In the genomic region with DNA sequence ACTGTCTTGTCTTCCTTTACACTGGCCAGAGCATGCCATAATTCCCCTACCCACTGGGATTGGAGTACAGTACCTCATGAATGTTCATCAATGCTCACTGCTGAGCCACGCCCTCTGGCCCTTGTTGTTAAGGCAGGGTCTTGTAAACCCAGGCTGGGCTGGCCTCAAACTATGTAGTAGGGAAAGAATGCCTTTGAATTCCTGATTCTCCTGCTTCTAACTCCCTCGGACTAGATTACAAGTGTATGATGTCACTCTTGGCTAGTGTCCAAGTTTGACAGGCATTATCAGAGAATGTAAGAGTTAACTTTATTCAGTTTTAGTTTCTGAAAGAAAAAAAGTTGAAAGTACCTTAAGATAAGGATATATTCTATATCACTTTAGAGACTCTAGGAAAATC, we compare ENCODE assay signal across 10 mouse cellular contexts. TPM values are rescaled to one million over a fixed set of nuclear protein-coding genes. Genes with fewer than 3 reads are reported as not detected.
DNase-seq lines count a peak whose midpoint lies in the region; ATAC-seq and TF ChIP-seq lines count a peak whose summit lies in the region.
"Had no signal": no experiment of that assay in that cellular context is flagged by ENCODE, and none has a peak within 500 bp of the region (broad histone marks: within the 10 kb centered on the region; RNA-seq: fewer than 3 reads in every experiment).

No protein-coding gene starts in this region.

- 0 out of 2 replicates have a peak, but pooled peaks have one; percentile 39 for TF ChIP-seq EP300 in heart, adult 2 months (IDR thresholded peaks at IDR 0.05; ENCODE audit: insufficient read depth, low read depth, low read length)

- ATAC-seq in liver, embryonic 12.5 days: no peak
- ATAC-seq in liver, embryonic 11.5 days (replicated peaks; ENCODE audit: low FRiP score): no peak

- DNase-seq in heart, adult 2 months: no peak
- DNase-seq in heart, postnatal 25 days (ENCODE audit: low spot score): no peak
- DNase-seq in liver, embryonic 11.5 days (ENCODE audit: low spot score): no peak
- DNase-seq in MN1 (ENCODE audit: low spot score): peak; percentile 38
- no peak for DNase-seq in adrenal gland, postnatal 10 days
- DNase-seq in layer of hippocampus, postnatal 10 days (ENCODE audit: low spot score in 2 of 2): no peak

- H3K9me3 ChIP-seq in liver, embryonic 12.5 days (replicated peaks): no peaks in the 10 kb centered on the region
- no peaks in the 10 kb centered on the region for H3K9me3 ChIP-seq in liver, embryonic 11.5 days (ENCODE audit: control insufficient read depth, low read length)
- H3K9me3 ChIP-seq: lung, embryonic 15.5 days had no signal

- no peaks in the 10 kb centered on the region for H3K27me3 ChIP-seq in heart, adult 2 months (ENCODE audit: control insufficient read depth, insufficient read depth, low read length)
- H3K27me3 ChIP-seq in liver, embryonic 12.5 days (replicated peaks): no peaks in the 10 kb centered on the region
- H3K27me3 ChIP-seq in liver, embryonic 11.5 days (replicated peaks; ENCODE audit: control insufficient read depth, insufficient read depth, low read length): no peaks in the 10 kb centered on the region
- H3K27me3 ChIP-seq: lung, embryonic 15.5 days had no signal

- H3K36me3 ChIP-seq in heart, adult 2 months (ENCODE audit: control insufficient read depth, insufficient read depth, low read length): peaks cover 10% of the 10 kb centered on the region
- H3K36me3 ChIP-seq in liver, embryonic 12.5 days: peaks cover 58% of the 10 kb centered on the region
- H3K36me3 ChIP-seq in liver, embryonic 11.5 days (ENCODE audit: control insufficient read depth, insufficient read depth, low read length): peaks cover 40% of the 10 kb centered on the region

- intact Hi-C loops in heart, adult 2 months (cut with DNase I): loop anchor here (5.0 kb wide), 2 partner anchors 72 to 93 kb away; partner anchors contain the start of genes Ccdc107 and Hint2
- intact Hi-C loops in heart, postnatal 25 days (cut with DNase I): no loop called here

- TF ChIP-seq POLR2A in heart, adult 2 months (IDR thresholded peaks at IDR 0.05; ENCODE audit: insufficient read depth, low read depth, low read length): no peak
- TF ChIP-seq POLR2A in embryonic fibroblast, embryonic 13.5 days (IDR thresholded peaks at IDR 0.05; ENCODE audit: low read depth, low read length): no peak

- WGBS in heart, adult 2 months: 16% methylated on average over 2 of the region's 2 CpGs
- 49% methylated on average over 2 of the region's 2 CpGs for WGBS in liver, embryonic 12.5 days (ENCODE audit: insufficient replicate concordance)
- WGBS in liver, embryonic 11.5 days: 66% methylated on average over 2 of the region's 2 CpGs

- H3K27ac ChIP-seq in heart, adult 2 months: no peak overlapping the region
- 0 out of 2 replicates have a peak overlapping the region, but pooled peaks have one; percentile 100 for H3K27ac ChIP-seq in liver, embryonic 12.5 days
- H3K27ac ChIP-seq in liver, embryonic 11.5 days (ENCODE audit: low read depth, low read length): no peak overlapping the region
- H3K27ac ChIP-seq in embryonic fibroblast, embryonic 13.5 days (ENCODE audit: insufficient read depth, low read length): peak overlapping the region; percentile 7; the same call in 1 of the 2 replicates
- H3K27ac ChIP-seq: lung, embryonic 15.5 days had no signal

- H3K79me2 ChIP-seq in heart, adult 2 months (replicated peaks; ENCODE audit: control insufficient read depth, insufficient read depth, low read length): peaks cover 4% of the 10 kb centered on the region; the same call in 1 of the 2 replicates

- peaks cover 20% of the 10 kb centered on the region for H3K4me1 ChIP-seq in heart, adult 2 months (ENCODE audit: control insufficient read depth, insufficient read depth, low read length)
- peaks cover 37% of the 10 kb centered on the region for H3K4me1 ChIP-seq in liver, embryonic 12.5 days
- peaks cover 29% of the 10 kb centered on the region for H3K4me1 ChIP-seq in liver, embryonic 11.5 days (replicated peaks; ENCODE audit: control insufficient read depth, insufficient read depth, low read length)
- peaks cover 5% of the 10 kb centered on the region; the same call in 1 of the 2 replicates for H3K4me1 ChIP-seq in embryonic fibroblast, embryonic 13.5 days (ENCODE audit: control insufficient read depth, insufficient read depth, low read length)

- no peak overlapping the region for H3K4me3 ChIP-seq in heart, adult 2 months
- H3K4me3 ChIP-seq in liver, embryonic 12.5 days: no peak overlapping the region
- no peak overlapping the region; the same call in 1 of the 2 replicates for H3K4me3 ChIP-seq in liver, embryonic 11.5 days (ENCODE audit: low read depth, low read length)
- peak overlapping the region; percentile 92 for H3K4me3 ChIP-seq in embryonic fibroblast, embryonic 13.5 days (ENCODE audit: insufficient read depth, low read length)

- no peak overlapping the region for H3K9ac ChIP-seq in heart, adult 2 months (ENCODE audit: low read depth, low read length)
- H3K9ac ChIP-seq in liver, embryonic 12.5 days: no peak overlapping the region
- H3K9ac ChIP-seq in liver, embryonic 11.5 days (ENCODE audit: low read depth, low read length): no peak overlapping the region

- peak overlapping the region; percentile 96; the same call in 1 of the 2 replicates for H3K4me2 ChIP-seq in liver, embryonic 12.5 days
- H3K4me2 ChIP-seq in liver, embryonic 11.5 days: no peak overlapping the region

- TF ChIP-seq CTCF in heart, adult 2 months (IDR thresholded peaks at IDR 0.05): no peak
- no peak for TF ChIP-seq CTCF in embryonic fibroblast, embryonic 13.5 days (IDR thresholded peaks at IDR 0.05; ENCODE audit: borderline replicate concordance, insufficient read depth, low read length)

RNA-seq across cellular contexts. Expression of gene Tln1, which starts 1.7 kb away (rescaled TPM):
- 100 to 1,000 TPM; 105 to 109 TPM for total RNA-seq in heart, adult 2 months (2021)
- polyA plus RNA-seq in heart, adult 2 months (2012; rRNA removed): 53.1 and 67.0 TPM in 2 replicates
- 100 to 1,000 TPM; 115 to 124 TPM for total RNA-seq in heart, postnatal 25 days (2021)
- polyA plus RNA-seq in liver, embryonic 12.5 days (2016; fragmentation: Nextera tagmentation; extraction: Ambion mirVana): 73.3 and 75.5 TPM in 2 replicates
- polyA plus RNA-seq in liver, embryonic 11.5 days (2014; fragmentation: Nextera tagmentation; extraction: Ambion mirVana): 66.4 and 68.4 TPM in 2 replicates
- 291 and 380 TPM in 2 replicates for polyA plus RNA-seq in embryonic fibroblast, embryonic 13.5 days (2011; ENCODE audit: insufficient read length, low read depth, missing spikeins)
- total RNA-seq in adrenal gland, postnatal 10 days (2021): 100 to 1,000 TPM; 171 to 192 TPM
- 10 to 100 TPM; 54.4 to 69.7 TPM for total RNA-seq in layer of hippocampus, postnatal 10 days (2021)

RNA-seq across cellular contexts. Expression of gene Creb3, which starts 2.1 kb away (rescaled TPM):
- 10 to 100 TPM; 44.0 to 46.5 TPM for total RNA-seq in heart, adult 2 months (2021)
- polyA plus RNA-seq in heart, adult 2 months (2012; rRNA removed): 29.8 and 36.8 TPM in 2 replicates
- 10 to 100 TPM; 45.8 to 48.3 TPM for total RNA-seq in heart, postnatal 25 days (2021)
- 17.9 and 19.7 TPM in 2 replicates for polyA plus RNA-seq in liver, embryonic 12.5 days (2016; fragmentation: Nextera tagmentation; extraction: Ambion mirVana)
- polyA plus RNA-seq in liver, embryonic 11.5 days (2014; fragmentation: Nextera tagmentation; extraction: Ambion mirVana): 29.6 and 31.3 TPM in 2 replicates
- polyA plus RNA-seq in embryonic fibroblast, embryonic 13.5 days (2011; ENCODE audit: insufficient read length, low read depth, missing spikeins): 72.4 and 89.0 TPM in 2 replicates
- total RNA-seq in adrenal gland, postnatal 10 days (2021): 100 to 1,000 TPM in 1 of 2 experiments, 10 to 100 TPM in 1; 90.4 to 108 TPM
- 10 to 100 TPM; 65.9 to 75.4 TPM for total RNA-seq in layer of hippocampus, postnatal 10 days (2021)

RNA-seq across cellular contexts. Expression of gene Rgp1, which starts 14.3 kb away (rescaled TPM):
- total RNA-seq in heart, adult 2 months (2021): 10 to 100 TPM; 29.4 to 31.7 TPM
- 38.1 and 47.5 TPM in 2 replicates for polyA plus RNA-seq in heart, adult 2 months (2012; rRNA removed)
- total RNA-seq in heart, postnatal 25 days (2021): 10 to 100 TPM; 29.5 to 36.7 TPM
- polyA plus RNA-seq in liver, embryonic 12.5 days (2016; fragmentation: Nextera tagmentation; extraction: Ambion mirVana): 17.4 and 18.0 TPM in 2 replicates
- 18.4 and 22.9 TPM in 2 replicates for polyA plus RNA-seq in liver, embryonic 11.5 days (2014; fragmentation: Nextera tagmentation; extraction: Ambion mirVana)
- 34.6 and 45.4 TPM in 2 replicates for polyA plus RNA-seq in embryonic fibroblast, embryonic 13.5 days (2011; ENCODE audit: insufficient read length, low read depth, missing spikeins)
- total RNA-seq in adrenal gland, postnatal 10 days (2021): 10 to 100 TPM; 41.7 to 54.1 TPM
- 10 to 100 TPM; 46.2 to 53.6 TPM for total RNA-seq in layer of hippocampus, postnatal 10 days (2021)

RNA-seq across cellular contexts. Expression of gene Gba2, which starts 14.4 kb away (rescaled TPM):
- total RNA-seq in heart, adult 2 months (2021): 10 to 100 TPM; 11.5 to 13.2 TPM
- 18.2 and 27.4 TPM in 2 replicates for polyA plus RNA-seq in heart, adult 2 months (2012; rRNA removed)
- total RNA-seq in heart, postnatal 25 days (2021): 10 to 100 TPM; 13.5 to 14.3 TPM
- 23.5 and 23.6 TPM in 2 replicates for polyA plus RNA-seq in liver, embryonic 12.5 days (2016; fragmentation: Nextera tagmentation; extraction: Ambion mirVana)
- 18.8 and 20.3 TPM in 2 replicates for polyA plus RNA-seq in liver, embryonic 11.5 days (2014; fragmentation: Nextera tagmentation; extraction: Ambion mirVana)
- 4.5 and 7.6 TPM in 2 replicates for polyA plus RNA-seq in embryonic fibroblast, embryonic 13.5 days (2011; ENCODE audit: insufficient read length, low read depth, missing spikeins)
- total RNA-seq in adrenal gland, postnatal 10 days (2021): 10 to 100 TPM; 10.5 to 15.4 TPM
- 10 to 100 TPM; 56.8 to 57.7 TPM for total RNA-seq in layer of hippocampus, postnatal 10 days (2021)

RNA-seq across cellular contexts. Expression of gene Msmp, which starts 20.1 kb away (rescaled TPM):
- total RNA-seq in heart, adult 2 months (2021): under 1 TPM; 0.52 to 0.57 TPM
- polyA plus RNA-seq in heart, adult 2 months (2012; rRNA removed): 0.62 and 0.67 TPM in 2 replicates
- total RNA-seq in heart, postnatal 25 days (2021): under 1 TPM in 1 of 2 experiments, not detected in 1; 0.60 TPM
- 1.1 TPM in 1 of 2 replicates, not detected in the other for polyA plus RNA-seq in liver, embryonic 12.5 days (2016; fragmentation: Nextera tagmentation; extraction: Ambion mirVana)
- polyA plus RNA-seq in liver, embryonic 11.5 days (2014; fragmentation: Nextera tagmentation; extraction: Ambion mirVana): 0.75 and 2.2 TPM in 2 replicates
- not detected in 2 replicates for polyA plus RNA-seq in embryonic fibroblast, embryonic 13.5 days (2011; ENCODE audit: insufficient read length, low read depth, missing spikeins)
- total RNA-seq in adrenal gland, postnatal 10 days (2021): 1 to 10 TPM; 1.8 to 1.9 TPM
- not detected for total RNA-seq in layer of hippocampus, postnatal 10 days (2021)
- total RNA-seq: left cerebral cortex, adult 18-20 months had no signal

Comparison
In these comparisons a context has a peak if more than half of its experiments do, and no peak if none do; other contexts are left out.
1. H3K27ac ChIP-seq: peak in liver, embryonic 12.5 days (single experiment) and embryonic fibroblast, embryonic 13.5 days (single experiment); none in heart, adult 2 months (single experiment) and liver, embryonic 11.5 days (single experiment).